Mouse (Mus musculus) urinary bladder, postnatal 4 days (tissue): ENCODE data around the gene Elf5.
A peak's percentile ranks its signal among the peaks of the same experiment; 100 is the strongest.

Experiments
- DNase-seq, 2 experiments: peaks; one replicate each; pipeline ENCODE4 v3.0.0; 2021 to 2022; ENCODE audit warnings: low spot score in 2 of 2

Gene Elf5

GRCm38 (mm10) chr2:103435110-103435509 lies 23.6 kb downstream of the Elf5 start:
- no peak for DNase-seq

- DNase-seq: no peak
These were observed 25.0 kb downstream of the Elf5 start for GRCm38 (mm10) chr2:103436534-103436933.

- no peak for DNase-seq
These were observed 27.7 kb downstream of the Elf5 start for GRCm38 (mm10) chr2:103439071-103439622.

GRCm38 (mm10) chr2:103439710-103440109 lies 28.2 kb downstream of the Elf5 start:
- DNase-seq: peak; percentile 50 to 86

- DNase-seq: no peak
These were observed 34.3 kb downstream of the Elf5 start for GRCm38 (mm10) chr2:103445776-103446175.

GRCm38 (mm10) chr2:103446326-103446725 lies 34.8 kb downstream of the Elf5 start:
- no peak for DNase-seq

GRCm38 (mm10) chr2:103448947-103449560 lies 37.6 kb downstream of the Elf5 start:
- DNase-seq: no peak

GRCm38 (mm10) chr2:103449813-103450212 lies 38.3 kb downstream of the Elf5 start:
- no peak for DNase-seq

- no peak for DNase-seq
These were observed 38.8 kb downstream of the Elf5 start for GRCm38 (mm10) chr2:103450267-103450666.

GRCm38 (mm10) chr2:103452550-103452949 lies 41.1 kb downstream of the Elf5 start:
- DNase-seq: no peak

- DNase-seq: no peak
These were observed 44.3 kb downstream of the Elf5 start for GRCm38 (mm10) chr2:103455748-103456147.

- DNase-seq: peak; percentile 61 to 79
These were observed 45.2 kb downstream of the Elf5 start for GRCm38 (mm10) chr2:103456646-103457045.

GRCm38 (mm10) chr2:103457048-103457447 lies 45.6 kb downstream of the Elf5 start:
- DNase-seq: no peak

- no peak for DNase-seq
These were observed 46.1 kb downstream of the Elf5 start for GRCm38 (mm10) chr2:103457628-103458027.

GRCm38 (mm10) chr2:103459069-103459468 lies 47.6 kb downstream of the Elf5 start:
- no peak for DNase-seq

- no peak for DNase-seq
These were observed 49.7 kb downstream of the Elf5 start for GRCm38 (mm10) chr2:103461210-103461609.

GRCm38 (mm10) chr2:103461743-103462142 lies 50.3 kb downstream of the Elf5 start:
- no peak for DNase-seq

GRCm38 (mm10) chr2:103462746-103463145 lies 51.3 kb downstream of the Elf5 start:
- no peak for DNase-seq

- no peak for DNase-seq
These were observed 53.0 kb downstream of the Elf5 start for GRCm38 (mm10) chr2:103464524-103464923.

GRCm38 (mm10) chr2:103465429-103465828 lies 53.9 kb downstream of the Elf5 start:
- DNase-seq: no peak

- DNase-seq: no peak
These were observed 54.8 kb downstream of the Elf5 start for GRCm38 (mm10) chr2:103466272-103466671.

GRCm38 (mm10) chr2:103466984-103467588 lies 55.6 kb downstream of the Elf5 start:
- DNase-seq: no peak

- no peak for DNase-seq
These were observed 61.9 kb downstream of the Elf5 start for GRCm38 (mm10) chr2:103473362-103473761.
